Mouse (Mus musculus) ES-E14 (cell line): ENCODE results near the gene Tsacc.

Experiments
- MAFK ChIP-seq: IDR thresholded peaks from 2 replicates; pipeline ENCODE4 v1.6.1; 2014; ENCODE audit warnings: mild to moderate bottlenecking, low read depth, low read length, inconsistent platforms; ENCODE audit not compliant: insufficient read depth
- ZC3H11A ChIP-seq: IDR thresholded peaks from 2 replicates; pipeline ENCODE4 v1.6.1; 2012; ENCODE audit warnings: low read depth, mild to moderate bottlenecking, inconsistent platforms, low read length, borderline replicate concordance

GRCm38 (mm10) chr3:88262346-88262745 lies 34.5 kb downstream of the Tsacc start:
- TF ChIP-seq MAFK (no peak), ZC3H11A (no peak)
